Mouse (Mus musculus): ENCODE results near the gene Zbtb9.
"Not testable (repeated sequence)": the region's sequence is repeated elsewhere in the genome, so short reads cannot be mapped to it uniquely, and the experiment has no call there.

GRCm38 (mm10) chr17:26931795-26932194 lies 41.2 kb upstream of the Zbtb9 start:
- peak; percentile 65 for TF ChIP-seq CTCF (IDR thresholded peaks at IDR 0.05; ENCODE audit: low read depth)
- not testable (repeated sequence) for TF ChIP-seq EP300 (IDR thresholded peaks at IDR 0.05; ENCODE audit: low read depth)
